Mouse (Mus musculus) lung, embryonic 15.5 days (tissue): ENCODE measurements at regions not wholly inside any gene's neighbourhood (a gene's known extent, or its start where the extent isn't known, plus 50 kb on each side); places are given as distances from the start of the nearest gene placed in this dataset.

Experiments
- ATAC-seq: fragments of 200-750 bp; cut with Nextera tagmentation; 2 replicates; pipeline ENCODE4 v1.8.0; 2017; ENCODE audit warnings: moderate number of reproducible peaks, borderline replicate concordance; ENCODE audit not compliant: low FRiP score, low TSS enrichment; ENCODE audit errors: extremely low read depth
- H3K27ac ChIP-seq: fragments of 300-500 bp; sonication (generic); 2 replicates; pipeline ENCODE4 v1.5.1; 2015; ENCODE audit warnings: moderate library complexity, mild to moderate bottlenecking, inconsistent platforms
- H3K27me3 ChIP-seq: fragments of 300-500 bp; sonication (generic); 2 replicates; pipeline ENCODE4 v1.6.1; 2015; ENCODE audit warnings: inconsistent platforms
- H3K36me3 ChIP-seq: fragments of 300-500 bp; sonication (generic); 2 replicates; pipeline ENCODE4 v1.6.1; 2015; ENCODE audit warnings: inconsistent platforms
- H3K4me1 ChIP-seq: fragments of 300-500 bp; sonication (generic); 2 replicates; pipeline ENCODE4 v1.6.1; 2015; ENCODE audit warnings: inconsistent platforms
- H3K4me2 ChIP-seq: fragments of 300-500 bp; sonication (generic); 2 replicates; pipeline ENCODE4 v1.6.1; 2015; ENCODE audit warnings: inconsistent platforms, mild to moderate bottlenecking, moderate library complexity
- H3K4me3 ChIP-seq: fragments of 300-500 bp; sonication (generic); 2 replicates; pipeline ENCODE4 v1.5.1; 2015; ENCODE audit warnings: mild to moderate bottlenecking, inconsistent platforms
- H3K9ac ChIP-seq: fragments of 300-500 bp; sonication (generic); 2 replicates; pipeline ENCODE4 v1.6.1; 2015; ENCODE audit warnings: inconsistent platforms
- H3K9me3 ChIP-seq: fragments of 300-500 bp; sonication (generic); 2 replicates; pipeline ENCODE4 v1.6.1; 2016; ENCODE audit warnings: inconsistent platforms
- WGBS: fragments of 180-500 bp; shearing (Covaris S2); methylation state at CpG from one replicate; pipeline ENCODE4 v1.1.7; 2015; 5-methylcytosine and 5-hydroxymethylcytosine counted together

GRCm38 (mm10) chr19:54252145-54252664, 208.3 kb downstream of the Adra2a start:
- WGBS: 84% methylated on average over 7 of the region's 7 CpGs
- H3K4me3 ChIP-seq: no peak overlapping the region
- no peak overlapping the region for H3K27ac ChIP-seq
- H3K9me3 ChIP-seq: no peaks in the 10 kb centered on the region
- no peak for ATAC-seq
- H3K4me1 ChIP-seq: no peaks in the 10 kb centered on the region
- no peaks in the 10 kb centered on the region for H3K36me3 ChIP-seq
- no peak overlapping the region for H3K9ac ChIP-seq
- no peak overlapping the region for H3K4me2 ChIP-seq
- no peaks in the 10 kb centered on the region for H3K27me3 ChIP-seq

- H3K27ac ChIP-seq: no peak overlapping the region
- no peaks in the 10 kb centered on the region for H3K36me3 ChIP-seq
- no peaks in the 10 kb centered on the region for H3K4me1 ChIP-seq
- no peaks in the 10 kb centered on the region for H3K9me3 ChIP-seq
- H3K4me2 ChIP-seq: no peak overlapping the region
- no peak for ATAC-seq
- H3K27me3 ChIP-seq: no peaks in the 10 kb centered on the region
- 80% methylated on average over 3 of the region's 3 CpGs for WGBS
- H3K4me3 ChIP-seq: no peak overlapping the region
- H3K9ac ChIP-seq: no peak overlapping the region
Measured at GRCm38 (mm10) chr19:54257889-54258288, 213.9 kb downstream of the Adra2a start.

GRCm38 (mm10) chr19:54259175-54259574, 215.2 kb downstream of the Adra2a start:
- no peak for ATAC-seq
- Histone ChIP-seq H3K27me3 (no peaks in the 10 kb centered on the region), H3K9ac (no peak overlapping the region), H3K27ac (no peak overlapping the region), H3K36me3 (no peaks in the 10 kb centered on the region), H3K9me3 (no peaks in the 10 kb centered on the region), H3K4me1 (no peaks in the 10 kb centered on the region), H3K4me2 (no peak overlapping the region), H3K4me3 (no peak overlapping the region)
- 5% methylated on average over 7 of the region's 7 CpGs for WGBS

GRCm38 (mm10) chr19:54277368-54277767, 233.4 kb downstream of the Adra2a start:
- Histone ChIP-seq H3K9ac (no peak overlapping the region), H3K27me3 (no peaks in the 10 kb centered on the region), H3K4me3 (no peak overlapping the region), H3K4me1 (no peaks in the 10 kb centered on the region), H3K36me3 (no peaks in the 10 kb centered on the region), H3K4me2 (no peak overlapping the region), H3K9me3 (no peaks in the 10 kb centered on the region), H3K27ac (no peak overlapping the region)
- no peak for ATAC-seq
- 78% methylated on average over 10 of the region's 10 CpGs for WGBS

- H3K4me3 ChIP-seq: no peak overlapping the region
- H3K27ac ChIP-seq: no peak overlapping the region
- no peak for ATAC-seq
- no peaks in the 10 kb centered on the region for H3K9me3 ChIP-seq
- H3K4me2 ChIP-seq: no peak overlapping the region
- H3K27me3 ChIP-seq: no peaks in the 10 kb centered on the region
- no peak overlapping the region for H3K9ac ChIP-seq
- no peaks in the 10 kb centered on the region for H3K4me1 ChIP-seq
- no peaks in the 10 kb centered on the region for H3K36me3 ChIP-seq
Measured at GRCm38 (mm10) chr19:54285481-54285880, 241.5 kb downstream of the Adra2a start.

- H3K27ac ChIP-seq: no peak overlapping the region
- H3K9me3 ChIP-seq: no peaks in the 10 kb centered on the region
- no peak for ATAC-seq
- no peak overlapping the region for H3K4me2 ChIP-seq
- no peaks in the 10 kb centered on the region for H3K27me3 ChIP-seq
- no peak overlapping the region for H3K4me3 ChIP-seq
- H3K9ac ChIP-seq: no peak overlapping the region
- 70% methylated on average over 10 of the region's 10 CpGs for WGBS
- no peaks in the 10 kb centered on the region for H3K36me3 ChIP-seq
- no peaks in the 10 kb centered on the region for H3K4me1 ChIP-seq
Measured at GRCm38 (mm10) chr19:54297663-54298388, 253.9 kb downstream of the Adra2a start.

GRCm38 (mm10) chr19:54311289-54311688, 267.3 kb downstream of the Adra2a start:
- Histone ChIP-seq H3K27me3 (no peaks in the 10 kb centered on the region), H3K9ac (no peak overlapping the region), H3K4me1 (no peaks in the 10 kb centered on the region), H3K27ac (no peak overlapping the region), H3K4me2 (no peak overlapping the region), H3K9me3 (no peaks in the 10 kb centered on the region), H3K4me3 (no peak overlapping the region), H3K36me3 (no peaks in the 10 kb centered on the region)
- WGBS: 56% methylated on average over 6 of the region's 6 CpGs
- no peak for ATAC-seq

- no peak overlapping the region for H3K4me2 ChIP-seq
- H3K4me1 ChIP-seq: no peaks in the 10 kb centered on the region
- H3K4me3 ChIP-seq: no peak overlapping the region
- WGBS: 21% methylated on average over 1 of the region's 1 CpGs
- no peaks in the 10 kb centered on the region for H3K27me3 ChIP-seq
- no peaks in the 10 kb centered on the region for H3K36me3 ChIP-seq
- no peak overlapping the region for H3K27ac ChIP-seq
- H3K9me3 ChIP-seq: no peaks in the 10 kb centered on the region
- no peak for ATAC-seq
- H3K9ac ChIP-seq: no peak overlapping the region
Measured at GRCm38 (mm10) chr19:54311723-54312122, 267.8 kb downstream of the Adra2a start.

GRCm38 (mm10) chr19:54323276-54323675, 279.3 kb downstream of the Adra2a start:
- ATAC-seq: no peak
- WGBS: 60% methylated on average over 5 of the region's 5 CpGs

GRCm38 (mm10) chr19:54324991-54325390, 281.0 kb downstream of the Adra2a start:
- no peak for ATAC-seq
- H3K9me3 ChIP-seq: no peaks in the 10 kb centered on the region
- H3K4me1 ChIP-seq: no peaks in the 10 kb centered on the region
- no peak overlapping the region for H3K27ac ChIP-seq
- H3K9ac ChIP-seq: no peak overlapping the region
- WGBS: 52% methylated on average over 4 of the region's 4 CpGs
- H3K27me3 ChIP-seq: no peaks in the 10 kb centered on the region
- no peaks in the 10 kb centered on the region for H3K36me3 ChIP-seq
- no peak overlapping the region for H3K4me3 ChIP-seq
- no peak overlapping the region for H3K4me2 ChIP-seq

More at GRCm38 (mm10) chr19:54323276-54323675, 279.3 kb downstream of the Adra2a start:
- Histone ChIP-seq H3K4me2 (no peak overlapping the region), H3K27me3 (no peaks in the 10 kb centered on the region), H3K9ac (no peak overlapping the region), H3K4me3 (no peak overlapping the region), H3K36me3 (no peaks in the 10 kb centered on the region), H3K4me1 (no peaks in the 10 kb centered on the region), H3K27ac (no peak overlapping the region), H3K9me3 (no peaks in the 10 kb centered on the region)

- H3K36me3 ChIP-seq: no peaks in the 10 kb centered on the region
- no peaks in the 10 kb centered on the region for H3K4me1 ChIP-seq
- 75% methylated on average over 1 of the region's 1 CpGs for WGBS
- H3K4me3 ChIP-seq: no peak overlapping the region
- no peak overlapping the region for H3K27ac ChIP-seq
- H3K9ac ChIP-seq: no peak overlapping the region
- no peak overlapping the region for H3K4me2 ChIP-seq
- ATAC-seq: no peak
- H3K27me3 ChIP-seq: no peaks in the 10 kb centered on the region
- H3K9me3 ChIP-seq: no peaks in the 10 kb centered on the region
Measured at GRCm38 (mm10) chr19:54332140-54332539, 288.2 kb downstream of the Adra2a start.

GRCm38 (mm10) chr19:54340778-54341291, 296.9 kb downstream of the Adra2a start:
- H3K36me3 ChIP-seq: no peaks in the 10 kb centered on the region
- H3K27ac ChIP-seq: no peak overlapping the region
- no peak overlapping the region for H3K4me3 ChIP-seq
- WGBS: 69% methylated on average over 2 of the region's 2 CpGs
- no peak overlapping the region for H3K4me2 ChIP-seq
- no peak for ATAC-seq
- no peaks in the 10 kb centered on the region for H3K9me3 ChIP-seq
- no peaks in the 10 kb centered on the region for H3K4me1 ChIP-seq
- H3K9ac ChIP-seq: no peak overlapping the region
- no peaks in the 10 kb centered on the region for H3K27me3 ChIP-seq
